Mouse (Mus musculus) frontal cortex, adult 2 months (tissue): ENCODE results near the gene Dctn2. TPM values are rescaled to one million over a fixed set of nuclear protein-coding genes. Genes with fewer than 3 reads are reported as not detected.

Source experiments
- DNase-seq, 2 experiments: peaks; one replicate each; pipeline ENCODE4 v3.0.0; 2022; ENCODE audit warnings: low spot score in 1 of 2; ENCODE audit errors: extremely low spot score in 1 of 2
- polyA plus RNA-seq: library from polyadenylated mRNA; depleted of rRNA; stranded (reverse); fragments of >200 nt; gene quantifications from 2 replicates; pipeline ENCODE4 v1.2.3, GENCODE M21; 2012; rRNA removed

The Dctn2 gene
- polyA plus RNA-seq, result 285 and 313 TPM in 2 replicates

GRCm38 (mm10) chr10:127266112-127267091, at the start of gene Dctn2:
Gene Dctn2 (plus strand): TSS chr10:127266368.
- peak; percentile 95 to 96 for DNase-seq

- DNase-seq, result peak in 1 of 2 experiments; percentile 74
Measured at GRCm38 (mm10) chr10:127216456-127216855, 49.7 kb upstream of the Dctn2 start.

GRCm38 (mm10) chr10:127217177-127217576, 49.0 kb upstream of the Dctn2 start:
- DNase-seq, result no peak

- DNase-seq, result no peak
Measured at GRCm38 (mm10) chr10:127218339-127218738, 47.8 kb upstream of the Dctn2 start.

GRCm38 (mm10) chr10:127225213-127225612, 41.0 kb upstream of the Dctn2 start:
- DNase-seq, result no peak

- DNase-seq, result peak in 1 of 2 experiments; percentile 70
Measured at GRCm38 (mm10) chr10:127225732-127226131, 40.4 kb upstream of the Dctn2 start.

GRCm38 (mm10) chr10:127226318-127226895, 39.8 kb upstream of the Dctn2 start:
- DNase-seq, result no peak

GRCm38 (mm10) chr10:127227163-127227562, 39.0 kb upstream of the Dctn2 start:
- peak in 1 of 2 experiments; percentile 56 for DNase-seq

- DNase-seq, result peak in 1 of 2 experiments; percentile 91
Measured at GRCm38 (mm10) chr10:127228897-127229296, 37.3 kb upstream of the Dctn2 start.

- no peak for DNase-seq
Measured at GRCm38 (mm10) chr10:127230693-127231092, 35.5 kb upstream of the Dctn2 start.

- no peak for DNase-seq
Measured at GRCm38 (mm10) chr10:127231741-127232140, 34.4 kb upstream of the Dctn2 start.

GRCm38 (mm10) chr10:127233141-127233540, 33.0 kb upstream of the Dctn2 start:
- DNase-seq, result no peak

GRCm38 (mm10) chr10:127236541-127236940, 29.6 kb upstream of the Dctn2 start:
- DNase-seq, result no peak

GRCm38 (mm10) chr10:127238241-127238824, 27.8 kb upstream of the Dctn2 start:
- DNase-seq, result no peak

- DNase-seq, result no peak
Measured at GRCm38 (mm10) chr10:127250810-127251209, 15.4 kb upstream of the Dctn2 start.

- peak in 1 of 2 experiments; percentile 42 for DNase-seq
Measured at GRCm38 (mm10) chr10:127255625-127256345, 10.4 kb upstream of the Dctn2 start.

GRCm38 (mm10) chr10:127257790-127258189, 8.4 kb upstream of the Dctn2 start:
- DNase-seq, result no peak

- no peak for DNase-seq
Measured at GRCm38 (mm10) chr10:127258489-127258888, 7.7 kb upstream of the Dctn2 start.

- no peak for DNase-seq
Measured at GRCm38 (mm10) chr10:127261706-127262547, 4.2 kb upstream of the Dctn2 start.
